ENCODE assay signal across 11 mouse cellular contexts in genomic region chr5:24326842-24327417, GRCm38 (mm10). TPM values are rescaled to one million over a fixed set of nuclear protein-coding genes. Genes with fewer than 3 reads are reported as not detected.
DNase-seq lines count a peak whose midpoint lies in the region; ATAC-seq lines count a peak whose summit lies in the region.
"Had no signal": no experiment of that assay in that cellular context is flagged by ENCODE, and none has a peak within 500 bp of the region (broad histone marks: within the 10 kb centered on the region; RNA-seq: fewer than 3 reads in every experiment).

No protein-coding gene starts in this region.

- WGBS in neural tube, embryonic 12.5 days, result 76% methylated on average over 4 of the region's 4 CpGs
- 58% methylated on average over 4 of the region's 4 CpGs for WGBS in heart, embryonic 12.5 days
- 82% methylated on average over 4 of the region's 4 CpGs for WGBS in midbrain, embryonic 14.5 days

- no peak overlapping the region for H3K27ac ChIP-seq in neural tube, embryonic 12.5 days
- peak overlapping the region; percentile 74 for H3K27ac ChIP-seq in heart, embryonic 12.5 days (ENCODE audit: poor library complexity, severe bottlenecking)
- no peak overlapping the region for H3K27ac ChIP-seq in midbrain, embryonic 14.5 days (replicated peaks; ENCODE audit: low read depth, low read length)
- H3K27ac ChIP-seq: embryonic facial prominence, embryonic 13.5 days had no signal

- H3K9ac ChIP-seq in neural tube, embryonic 12.5 days, result peak overlapping the region; percentile 38; the same call in 1 of the 2 replicates
- H3K9ac ChIP-seq in heart, embryonic 12.5 days, result peak overlapping the region; percentile 53; the same call in 1 of the 2 replicates
- H3K9ac ChIP-seq in midbrain, embryonic 14.5 days (replicated peaks; ENCODE audit: low read length), result no peak overlapping the region
- H3K9ac ChIP-seq: embryonic facial prominence, embryonic 13.5 days had no signal

- H3K4me3 ChIP-seq in neural tube, embryonic 12.5 days, result no peak overlapping the region
- no peak overlapping the region for H3K4me3 ChIP-seq in heart, embryonic 12.5 days
- no peak overlapping the region for H3K4me3 ChIP-seq in midbrain, embryonic 14.5 days (replicated peaks; ENCODE audit: low read depth, low read length)
- H3K4me3 ChIP-seq: embryonic facial prominence, embryonic 13.5 days had no signal

- no peak for ATAC-seq in neural tube, embryonic 12.5 days (ENCODE audit: low FRiP score, low read depth)
- ATAC-seq in heart, embryonic 12.5 days (ENCODE audit: insufficient number of reproducible peaks, low FRiP score), result no peak
- no peak for ATAC-seq in midbrain, embryonic 14.5 days (ENCODE audit: low FRiP score, low TSS enrichment)

- H3K9me3 ChIP-seq in neural tube, embryonic 12.5 days, result no peaks in the 10 kb centered on the region
- H3K9me3 ChIP-seq in heart, embryonic 12.5 days (replicated peaks), result no peaks in the 10 kb centered on the region
- H3K9me3 ChIP-seq in midbrain, embryonic 14.5 days (ENCODE audit: control insufficient read depth, low read length), result no peaks in the 10 kb centered on the region
- H3K9me3 ChIP-seq: embryonic facial prominence, embryonic 13.5 days had no signal

- peak; percentile 78 for DNase-seq in adrenal gland, postnatal 10 days
- DNase-seq in adrenal gland, adult 8-10 months, result no peak
- DNase-seq in neural tube, embryonic 10.5 days (ENCODE audit: extremely low spot score, low spot score), result no peak
- DNase-seq in lung, postnatal 25 days (ENCODE audit: low spot score), result peak; percentile 46
- DNase-seq in midbrain, embryonic 14.5 days, result no peak
- DNase-seq in spleen, postnatal 10 days (ENCODE audit: low spot score in 2 of 2), result no peak
- DNase-seq: cerebellum, adult 11-12 months had no signal

- peaks cover 47% of the 10 kb centered on the region for H3K4me1 ChIP-seq in neural tube, embryonic 12.5 days
- peaks cover 83% of the 10 kb centered on the region for H3K4me1 ChIP-seq in heart, embryonic 12.5 days (replicated peaks)
- peaks cover 31% of the 10 kb centered on the region for H3K4me1 ChIP-seq in midbrain, embryonic 14.5 days (ENCODE audit: control insufficient read depth, insufficient read depth, low read length)

- H3K4me2 ChIP-seq in neural tube, embryonic 12.5 days (replicated peaks), result no peak overlapping the region
- 0 out of 2 replicates have a peak overlapping the region, but pooled peaks have one; percentile 5 for H3K4me2 ChIP-seq in heart, embryonic 12.5 days
- no peak overlapping the region for H3K4me2 ChIP-seq in midbrain, embryonic 14.5 days (ENCODE audit: low read length)
- H3K4me2 ChIP-seq: embryonic facial prominence, embryonic 13.5 days had no signal

- H3K36me3 ChIP-seq in neural tube, embryonic 12.5 days, result peaks cover 34% of the 10 kb centered on the region
- H3K36me3 ChIP-seq in heart, embryonic 12.5 days, result peaks cover 62% of the 10 kb centered on the region
- H3K36me3 ChIP-seq in midbrain, embryonic 14.5 days (ENCODE audit: control insufficient read depth, insufficient read depth, low read length), result peaks cover 45% of the 10 kb centered on the region
- H3K36me3 ChIP-seq: embryonic facial prominence, embryonic 13.5 days had no signal

- H3K27me3 ChIP-seq in neural tube, embryonic 12.5 days (replicated peaks), result no peaks in the 10 kb centered on the region
- peaks cover 12% of the 10 kb centered on the region; the same call in 1 of the 2 replicates for H3K27me3 ChIP-seq in heart, embryonic 12.5 days (replicated peaks)
- H3K27me3 ChIP-seq in midbrain, embryonic 14.5 days (ENCODE audit: control insufficient read depth, insufficient read depth, low read length), result no peaks in the 10 kb centered on the region

RNA-seq across cellular contexts. Expression of gene Kcnh2, which starts 24.5 kb away (rescaled TPM):
- total RNA-seq in adrenal gland, postnatal 10 days (2021), result 10 to 100 TPM; 12.8 to 23.1 TPM
- total RNA-seq in adrenal gland, adult 8-10 months (2022), result 10 to 100 TPM; 17.7 to 47.2 (median 36.0) TPM
- polyA plus RNA-seq in neural tube, embryonic 12.5 days (2016; fragmentation: Nextera tagmentation; extraction: Ambion mirVana), result 15.1 and 18.6 TPM in 2 replicates
- polyA plus RNA-seq in heart, embryonic 12.5 days (2016; fragmentation: Nextera tagmentation; extraction: Ambion mirVana), result 38.2 and 40.5 TPM in 2 replicates
- 10.2 and 13.1 TPM in 2 replicates for polyA plus RNA-seq in midbrain, embryonic 14.5 days (2014; fragmentation: Nextera tagmentation; extraction: Ambion mirVana)
- total RNA-seq: monocyte, adult 5-6 weeks had no signal

RNA-seq across cellular contexts. Expression of gene Nos3, which starts 37.7 kb away (rescaled TPM):
- total RNA-seq in adrenal gland, postnatal 10 days (2021), result 10 to 100 TPM; 16.3 to 16.6 TPM
- total RNA-seq in adrenal gland, adult 8-10 months (2022), result 10 to 100 TPM in 1 of 4 experiments, 1 to 10 TPM in 3; 6.5 to 11.2 (median 9.1) TPM
- 9.2 and 9.4 TPM in 2 replicates for polyA plus RNA-seq in neural tube, embryonic 12.5 days (2016; fragmentation: Nextera tagmentation; extraction: Ambion mirVana)
- 45.9 and 46.9 TPM in 2 replicates for polyA plus RNA-seq in heart, embryonic 12.5 days (2016; fragmentation: Nextera tagmentation; extraction: Ambion mirVana)
- 5.1 and 7.0 TPM in 2 replicates for polyA plus RNA-seq in midbrain, embryonic 14.5 days (2014; fragmentation: Nextera tagmentation; extraction: Ambion mirVana)
- total RNA-seq: monocyte, adult 5-6 weeks had no signal

Comparison
In these comparisons a context has a peak if more than half of its experiments do, and no peak if none do; other contexts are left out.
1. DNase-seq: peak in adrenal gland, postnatal 10 days (single experiment) and lung, postnatal 25 days (single experiment); none in adrenal gland, adult 8-10 months (single experiment), neural tube, embryonic 10.5 days (single experiment), midbrain, embryonic 14.5 days (single experiment) and spleen, postnatal 10 days (0 of 2).